Mouse (Mus musculus) lung, embryonic 15.5 days (tissue): ENCODE data around the gene 4930415O20Rik. TPM values are rescaled to one million over a fixed set of nuclear protein-coding genes. Genes with fewer than 3 reads are reported as not detected.

ENCODE experiments used
- ATAC-seq: fragments of 200-750 bp; cut with Nextera tagmentation; 2 replicates; pipeline ENCODE4 v1.8.0; 2017; ENCODE audit warnings: moderate number of reproducible peaks, borderline replicate concordance; ENCODE audit not compliant: low FRiP score, low TSS enrichment; ENCODE audit errors: extremely low read depth
- H3K27ac ChIP-seq: fragments of 300-500 bp; sonication (generic); 2 replicates; pipeline ENCODE4 v1.5.1; 2015; ENCODE audit warnings: moderate library complexity, mild to moderate bottlenecking, inconsistent platforms
- H3K27me3 ChIP-seq: fragments of 300-500 bp; sonication (generic); 2 replicates; pipeline ENCODE4 v1.6.1; 2015; ENCODE audit warnings: inconsistent platforms
- H3K36me3 ChIP-seq: fragments of 300-500 bp; sonication (generic); 2 replicates; pipeline ENCODE4 v1.6.1; 2015; ENCODE audit warnings: inconsistent platforms
- H3K4me1 ChIP-seq: fragments of 300-500 bp; sonication (generic); 2 replicates; pipeline ENCODE4 v1.6.1; 2015; ENCODE audit warnings: inconsistent platforms
- H3K4me2 ChIP-seq: fragments of 300-500 bp; sonication (generic); 2 replicates; pipeline ENCODE4 v1.6.1; 2015; ENCODE audit warnings: inconsistent platforms, mild to moderate bottlenecking, moderate library complexity
- H3K4me3 ChIP-seq: fragments of 300-500 bp; sonication (generic); 2 replicates; pipeline ENCODE4 v1.5.1; 2015; ENCODE audit warnings: mild to moderate bottlenecking, inconsistent platforms
- H3K9ac ChIP-seq: fragments of 300-500 bp; sonication (generic); 2 replicates; pipeline ENCODE4 v1.6.1; 2015; ENCODE audit warnings: inconsistent platforms
- H3K9me3 ChIP-seq: fragments of 300-500 bp; sonication (generic); 2 replicates; pipeline ENCODE4 v1.6.1; 2016; ENCODE audit warnings: inconsistent platforms
- WGBS: fragments of 180-500 bp; shearing (Covaris S2); methylation state at CpG from one replicate; pipeline ENCODE4 v1.1.7; 2015; 5-methylcytosine and 5-hydroxymethylcytosine counted together
- polyA plus RNA-seq: library from polyadenylated mRNA; unstranded; fragments of >200 nt; fragmentation: Nextera tagmentation; extraction: Ambion mirVana; gene quantifications from 2 replicates; pipeline ENCODE4 v1.2.1, GENCODE M21; 2015

4930415O20Rik gene
- polyA plus RNA-seq, 1 experiment from 2014 or later = not detected

GRCm38 (mm10) chr15:98626487-98627212, 55.8 kb downstream of the 4930415O20Rik start:
- Histone ChIP-seq H3K36me3 (no peaks in the 10 kb centered on the region), H3K9me3 (no peaks in the 10 kb centered on the region), H3K4me3 (no peak overlapping the region), H3K4me2 (no peak overlapping the region), H3K27ac (no peak overlapping the region), H3K9ac (no peak overlapping the region), H3K27me3 (peaks cover 20% of the 10 kb centered on the region), H3K4me1 (peaks cover 32% of the 10 kb centered on the region)
- ATAC-seq = no peak
- 80% methylated on average over 7 of the region's 7 CpGs for WGBS

GRCm38 (mm10) chr15:98628589-98629254, 57.9 kb downstream of the 4930415O20Rik start:
- peaks cover 51% of the 10 kb centered on the region for H3K4me1 ChIP-seq
- peak overlapping the region; percentile 4; the same call in 1 of the 2 replicates for H3K4me3 ChIP-seq
- ATAC-seq = peak; percentile 40; the same call in 1 of the 2 replicates
- peak overlapping the region; percentile 54 for H3K27ac ChIP-seq
- H3K36me3 ChIP-seq = no peaks in the 10 kb centered on the region
- H3K9ac ChIP-seq = 0 out of 2 replicates have a peak overlapping the region, but pooled peaks have one; percentile 18
- WGBS = 8% methylated on average over 20 of the region's 20 CpGs
- peak overlapping the region; percentile 53 for H3K4me2 ChIP-seq
- peaks cover 35% of the 10 kb centered on the region for H3K27me3 ChIP-seq
- H3K9me3 ChIP-seq = no peaks in the 10 kb centered on the region

GRCm38 (mm10) chr15:98629464-98629863, 58.7 kb downstream of the 4930415O20Rik start:
- no peak overlapping the region for H3K4me3 ChIP-seq
- peaks cover 43% of the 10 kb centered on the region for H3K27me3 ChIP-seq
- H3K36me3 ChIP-seq = no peaks in the 10 kb centered on the region
- H3K9me3 ChIP-seq = no peaks in the 10 kb centered on the region
- peaks cover 58% of the 10 kb centered on the region for H3K4me1 ChIP-seq
- no peak for ATAC-seq
- peak overlapping the region; percentile 54 for H3K27ac ChIP-seq
- 28% methylated on average over 6 of the region's 6 CpGs for WGBS
- H3K9ac ChIP-seq = no peak overlapping the region
- H3K4me2 ChIP-seq = no peak overlapping the region

GRCm38 (mm10) chr15:98630540-98630939, 59.7 kb downstream of the 4930415O20Rik start, which contains the start of gene Cacnb3:
TSS of gene Cacnb3 (plus strand) at chr15:98630840.
- Histone ChIP-seq H3K27me3 (peaks cover 45% of the 10 kb centered on the region), H3K36me3 (no peaks in the 10 kb centered on the region), H3K9ac (0 out of 2 replicates have a peak within 1 kb of the TSS, but pooled peaks have one; percentile 14), H3K4me3 (peak within 1 kb of the TSS; percentile 88), H3K4me1 (peaks cover 63% of the 10 kb centered on the region), H3K4me2 (peak within 1 kb of the TSS; percentile 95), H3K9me3 (no peaks in the 10 kb centered on the region), H3K27ac (peak within 1 kb of the TSS; percentile 58; the same call in 1 of the 2 replicates)
- 46% methylated on average over 4 of the region's 4 CpGs for WGBS
- no peak for ATAC-seq

DNA sequence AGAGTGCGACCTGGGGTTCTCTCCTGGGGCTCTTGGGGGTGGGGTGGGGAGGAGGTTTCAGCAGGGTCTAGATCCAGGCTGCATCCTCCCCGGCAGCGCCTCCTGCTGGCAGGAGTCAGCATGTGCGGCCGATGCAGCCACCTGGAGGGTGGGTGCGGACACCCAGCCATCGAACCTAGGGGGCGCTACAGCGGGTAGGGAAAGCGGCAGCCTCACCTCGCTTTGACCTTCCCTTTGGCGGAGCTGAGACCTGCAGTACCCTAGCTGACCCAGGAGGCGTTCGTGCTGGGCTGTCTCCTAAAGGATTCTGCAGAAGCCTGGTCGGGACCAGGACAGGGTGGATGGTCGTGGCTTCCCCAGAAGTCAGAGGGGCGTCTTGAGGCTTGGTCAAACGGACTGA, 60.7 kb downstream of the 4930415O20Rik start:
- Histone ChIP-seq H3K36me3 (no peaks in the 10 kb centered on the region), H3K9me3 (no peaks in the 10 kb centered on the region), H3K27ac (peak overlapping the region; percentile 58), H3K4me3 (peak overlapping the region; percentile 88), H3K27me3 (peaks cover 53% of the 10 kb centered on the region), H3K9ac (0 out of 2 replicates have a peak overlapping the region, but pooled peaks have one; percentile 14), H3K4me2 (peak overlapping the region; percentile 95), H3K4me1 (peaks cover 72% of the 10 kb centered on the region)
- 0 out of 2 replicates have a peak, but pooled peaks have one; percentile 1 for ATAC-seq
- WGBS = 1% methylated on average over 18 of the region's 18 CpGs

DNA sequence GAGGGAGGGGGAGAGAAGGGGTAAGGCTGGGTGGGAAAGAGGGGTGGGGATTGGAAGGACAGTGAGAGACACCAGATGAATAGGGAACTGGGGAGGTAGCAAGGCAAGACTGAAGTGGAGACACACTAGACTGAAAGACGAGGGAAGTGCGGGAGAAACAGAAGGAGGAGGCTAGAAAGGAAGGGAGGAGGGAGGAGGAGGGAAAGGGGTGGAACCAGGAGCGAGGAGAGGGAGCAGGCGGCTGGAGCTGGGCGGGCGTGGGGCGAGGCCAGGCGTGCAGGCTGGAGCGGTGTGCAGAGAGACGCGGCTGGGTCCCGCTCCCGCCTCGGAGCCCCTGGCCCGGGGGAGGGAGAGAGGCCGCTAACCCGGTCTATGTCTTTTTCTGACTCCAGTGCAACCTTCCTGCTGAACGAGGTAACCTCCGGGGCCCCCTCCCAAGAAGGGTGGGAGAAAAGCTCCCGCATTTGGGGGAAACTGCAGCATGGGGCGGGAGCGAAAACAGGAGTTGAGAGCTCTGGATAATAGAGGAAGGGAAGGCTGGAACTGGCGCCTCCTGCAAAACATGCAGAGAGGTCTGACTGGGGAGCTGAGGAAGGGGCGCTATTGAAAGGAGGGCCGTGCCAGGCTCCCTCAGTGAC, 61.4 kb downstream of the 4930415O20Rik start:
- 2% methylated on average over 23 of the region's 25 CpGs for WGBS
- H3K27me3 ChIP-seq = peaks cover 56% of the 10 kb centered on the region
- peak overlapping the region; percentile 58 for H3K27ac ChIP-seq
- H3K9me3 ChIP-seq = no peaks in the 10 kb centered on the region
- peak; percentile 53; the same call in 1 of the 2 replicates for ATAC-seq
- H3K4me2 ChIP-seq = peak overlapping the region; percentile 95
- H3K4me3 ChIP-seq = peak overlapping the region; percentile 88
- H3K36me3 ChIP-seq = no peaks in the 10 kb centered on the region
- H3K4me1 ChIP-seq = peaks cover 76% of the 10 kb centered on the region
- H3K9ac ChIP-seq = peak overlapping the region; percentile 43

GRCm38 (mm10) chr15:98632921-98633320, 62.1 kb downstream of the 4930415O20Rik start:
- WGBS = 0% methylated on average over 4 of the region's 4 CpGs
- peak overlapping the region; percentile 88; the same call in 1 of the 2 replicates for H3K4me3 ChIP-seq
- no peaks in the 10 kb centered on the region for H3K9me3 ChIP-seq
- peaks cover 76% of the 10 kb centered on the region for H3K4me1 ChIP-seq
- peak overlapping the region; percentile 43 for H3K9ac ChIP-seq
- H3K4me2 ChIP-seq = peak overlapping the region; percentile 95
- no peak overlapping the region for H3K27ac ChIP-seq
- peaks cover 56% of the 10 kb centered on the region for H3K27me3 ChIP-seq
- ATAC-seq = no peak
- no peaks in the 10 kb centered on the region for H3K36me3 ChIP-seq

GRCm38 (mm10) chr15:98633822-98634470, 63.1 kb downstream of the 4930415O20Rik start:
- peak overlapping the region; percentile 77; the same call in 1 of the 2 replicates for H3K27ac ChIP-seq
- 2% methylated on average over 25 of the region's 25 CpGs for WGBS
- no peaks in the 10 kb centered on the region for H3K9me3 ChIP-seq
- H3K36me3 ChIP-seq = no peaks in the 10 kb centered on the region
- H3K4me3 ChIP-seq = peak overlapping the region; percentile 88
- H3K4me2 ChIP-seq = peak overlapping the region; percentile 95
- peaks cover 56% of the 10 kb centered on the region for H3K27me3 ChIP-seq
- H3K4me1 ChIP-seq = peaks cover 67% of the 10 kb centered on the region
- ATAC-seq = no peak
- peak overlapping the region; percentile 74 for H3K9ac ChIP-seq

DNA sequence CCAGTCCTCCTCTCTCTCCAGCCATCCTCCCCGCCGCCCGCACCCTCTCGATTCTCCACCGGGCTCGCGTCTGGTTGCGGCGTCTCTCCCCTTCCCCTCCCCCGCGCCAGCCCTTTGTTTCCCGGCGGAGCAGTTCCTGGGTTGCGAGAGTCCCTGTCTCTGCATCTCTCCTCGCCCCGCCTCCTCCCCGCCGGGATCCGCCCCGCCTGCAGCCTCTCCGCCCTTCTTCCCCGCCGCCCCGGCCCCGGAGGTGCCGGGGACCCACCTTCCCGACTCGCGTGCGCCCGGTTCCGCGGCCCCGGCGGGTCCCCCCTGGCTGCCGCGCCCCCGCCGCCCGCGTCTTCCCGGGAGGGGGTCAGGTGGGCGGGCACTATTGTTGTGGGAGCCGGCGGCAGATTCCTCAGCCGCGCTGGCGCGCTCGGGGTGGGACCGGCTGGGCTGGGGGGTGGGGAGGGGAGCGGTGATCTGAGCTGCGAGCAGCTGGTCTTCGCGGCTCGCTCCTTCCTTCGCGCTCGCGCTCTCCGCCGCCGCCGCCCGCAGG, 63.8 kb downstream of the 4930415O20Rik start:
- Histone ChIP-seq H3K9me3 (no peaks in the 10 kb centered on the region), H3K9ac (peak overlapping the region; percentile 74), H3K36me3 (no peaks in the 10 kb centered on the region), H3K27ac (peak overlapping the region; percentile 77), H3K4me3 (peak overlapping the region; percentile 88), H3K4me1 (peaks cover 61% of the 10 kb centered on the region), H3K27me3 (peaks cover 56% of the 10 kb centered on the region), H3K4me2 (peak overlapping the region; percentile 95)
- 1% methylated on average over 64 of the region's 65 CpGs for WGBS
- ATAC-seq = peak; percentile 69; the same call in 1 of the 2 replicates

- Histone ChIP-seq H3K4me2 (peak overlapping the region; percentile 95), H3K4me3 (peak overlapping the region; percentile 88), H3K9ac (peak overlapping the region; percentile 74), H3K4me1 (peaks cover 55% of the 10 kb centered on the region), H3K9me3 (no peaks in the 10 kb centered on the region), H3K36me3 (0 out of 2 replicates have a peak, but pooled peaks cover 4% of the 10 kb centered on the region), H3K27ac (0 out of 2 replicates have a peak overlapping the region, but pooled peaks have one; percentile 77), H3K27me3 (peaks cover 49% of the 10 kb centered on the region)
- ATAC-seq = no peak
- 2% methylated on average over 21 of the region's 21 CpGs for WGBS
Measured at GRCm38 (mm10) chr15:98635291-98635841, 64.6 kb downstream of the 4930415O20Rik start.
